Mouse (Mus musculus) skeletal muscle tissue, postnatal 0 days (tissue): ENCODE data around the gene Gm8660. TPM values are rescaled to one million over a fixed set of nuclear protein-coding genes. Genes with fewer than 3 reads are reported as not detected.

Experiments used
- polyA plus RNA-seq: library from polyadenylated mRNA; unstranded; fragments of >200 nt; fragmentation: Nextera tagmentation; extraction: Ambion mirVana; gene quantifications from 2 replicates; pipeline ENCODE4 v1.2.1, GENCODE M21; 2015

Gm8660 gene
- polyA plus RNA-seq: not detected in 2 replicates

DNA sequence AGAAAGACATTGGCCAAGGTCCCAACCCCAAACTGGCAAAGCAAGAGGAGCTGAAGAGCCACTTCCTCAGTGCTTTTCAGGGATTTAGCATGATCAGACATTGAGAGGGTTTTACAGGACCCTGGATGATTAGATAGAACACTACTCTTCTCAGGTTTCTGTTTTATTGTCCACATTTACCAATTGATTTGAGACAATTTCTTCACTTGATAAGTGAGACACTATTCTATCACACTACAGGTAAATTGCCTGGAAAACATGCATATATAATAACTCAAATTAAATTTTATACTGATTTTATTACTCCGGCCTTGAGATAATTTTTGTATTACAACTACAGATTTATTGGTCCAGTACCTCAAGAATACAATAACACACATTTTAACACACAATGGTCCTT lies at the start of gene Gm8660:
Gene Gm8660, minus strand, starts transcription at position 101 of the 400 bp plus-strand sequence.

DNA sequence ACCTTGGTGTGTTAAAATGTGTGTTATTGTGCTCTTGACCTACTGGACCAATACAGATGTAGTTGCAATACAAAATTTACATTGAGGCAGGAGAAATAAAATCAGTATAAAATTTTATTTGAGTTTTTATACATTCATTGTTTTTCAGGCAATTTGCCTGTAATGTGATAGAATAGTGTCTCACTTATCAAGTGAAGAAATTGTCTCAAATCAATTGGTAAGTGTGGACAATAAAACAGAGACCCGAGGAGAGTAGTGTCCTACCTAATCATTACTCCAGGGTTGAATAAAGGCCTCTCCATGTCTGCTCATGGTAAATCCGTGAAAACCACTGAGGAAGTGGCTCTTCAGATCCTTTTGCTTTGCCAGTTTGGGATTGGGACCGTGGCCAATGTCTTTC lies 42.4 kb upstream of the Gm8660 start, which contains the start of gene Vmn1r148:
Gene Vmn1r148, plus strand, starts transcription at position 301 of the 400 bp plus-strand sequence.

DNA sequence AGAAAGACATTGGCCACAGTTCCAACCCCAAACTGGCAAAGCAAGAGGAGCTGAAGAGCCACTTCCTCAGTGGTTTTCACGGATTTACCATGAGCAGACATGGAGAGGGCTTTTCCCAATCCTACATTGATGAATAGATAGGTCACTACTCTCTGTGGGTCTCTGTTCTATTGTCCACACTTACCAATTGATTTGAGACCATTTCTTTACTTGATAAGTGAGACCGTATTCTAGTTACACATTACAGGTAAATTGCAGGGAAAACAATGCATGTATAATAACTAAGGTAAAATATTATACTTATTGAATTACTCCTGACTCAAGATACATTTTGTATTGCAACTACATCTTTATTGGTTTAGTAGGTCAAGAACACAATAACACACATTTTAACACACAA lies 41.2 kb downstream of the Gm8660 start, which contains the start of gene Gm4187:
Gene Gm4187, minus strand, starts transcription at position 101 of the 400 bp plus-strand sequence.

Other genes starting within 250 kb of the Gm8660 start
- not detected in 2 replicates for gene Gm10666, start 236.3 kb downstream of the Gm8660 start, polyA plus RNA-seq
- not detected in 2 replicates for gene Vmn1r142, start 207.0 kb downstream of the Gm8660 start, polyA plus RNA-seq
- not detected in 2 replicates for gene Vmn1r143, start 181.7 kb downstream of the Gm8660 start, polyA plus RNA-seq
- not detected in 2 replicates for gene Gm8653, start 169.8 kb downstream of the Gm8660 start, polyA plus RNA-seq
- gene Gm8453, start 141.6 kb downstream of the Gm8660 start, polyA plus RNA-seq: not detected in 2 replicates
- not detected in 2 replicates for gene Gm4187, start 41.3 kb downstream of the Gm8660 start, polyA plus RNA-seq
- gene Vmn1r148, start 42.5 kb upstream of the Gm8660 start, polyA plus RNA-seq: not detected in 2 replicates
- not detected in 2 replicates for gene Vmn1r149, start 67.2 kb upstream of the Gm8660 start, polyA plus RNA-seq
- not detected in 2 replicates for gene Gm10665, start 93.0 kb upstream of the Gm8660 start, polyA plus RNA-seq
- not detected in 2 replicates for gene Vmn1r151, start 128.6 kb upstream of the Gm8660 start, polyA plus RNA-seq
- not detected in 2 replicates for gene Vmn1r152, start 151.9 kb upstream of the Gm8660 start, polyA plus RNA-seq
- gene Gm8677, start 163.8 kb upstream of the Gm8660 start, polyA plus RNA-seq: not detected in 2 replicates
- gene Gm4201, start 194.3 kb upstream of the Gm8660 start, polyA plus RNA-seq: not detected in 2 replicates
- not detected in 2 replicates for gene Gm4565, start 217.1 kb upstream of the Gm8660 start, polyA plus RNA-seq